Comparison of ENCODE assay signal across 39 mouse cellular contexts in the genomic region with DNA sequence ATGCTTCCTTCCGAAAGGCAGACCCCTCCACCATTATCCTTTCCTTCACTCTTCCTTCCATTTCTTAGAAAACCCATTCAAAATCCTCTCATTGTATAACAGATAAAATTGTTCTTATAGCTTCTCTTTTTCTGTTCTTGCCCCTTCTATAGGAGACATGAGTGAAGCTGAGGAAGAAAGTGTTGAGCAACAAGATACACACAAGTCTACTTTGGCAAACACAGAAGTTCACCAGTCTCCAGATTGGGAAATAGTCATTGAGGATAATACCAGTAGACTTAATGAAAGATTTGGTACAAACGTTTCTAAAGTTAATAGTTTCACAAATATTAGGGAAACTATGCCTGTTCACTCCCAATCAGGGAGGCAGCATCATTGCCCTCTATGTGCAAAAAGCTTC. TPM values are rescaled to one million over a fixed set of nuclear protein-coding genes. Genes with fewer than 3 reads are reported as not detected.
"Had no signal": no experiment of that assay in that cellular context is flagged by ENCODE, and none has a peak within 500 bp of the region (broad histone marks: within the 10 kb centered on the region; RNA-seq: fewer than 3 reads in every experiment).

No protein-coding gene starts in this region.

- H3K4me1 ChIP-seq: heart, embryonic 10.5 days; heart, embryonic 12.5 days; hindbrain, embryonic 10.5 days; hindbrain, embryonic 12.5 days; hindbrain, embryonic 15.5 days; kidney, embryonic 15.5 days; limb, embryonic 13.5 days; limb, embryonic 15.5 days had no signal

- H3K27me3 ChIP-seq: heart, embryonic 12.5 days; hindbrain, embryonic 12.5 days; hindbrain, embryonic 15.5 days; kidney, embryonic 15.5 days; limb, embryonic 13.5 days; limb, embryonic 15.5 days had no signal

- H3K27ac ChIP-seq: heart, embryonic 10.5 days; hindbrain, embryonic 10.5 days; hindbrain, embryonic 12.5 days; hindbrain, embryonic 15.5 days; hindbrain, postnatal 0 days; kidney, embryonic 15.5 days; kidney, postnatal 0 days; limb, embryonic 13.5 days; limb, embryonic 15.5 days had no signal

- DNase-seq: gastrocnemius, postnatal 14 days; gastrocnemius, postnatal 36 days; heart, adult 18-20 months; heart, postnatal 10 days; heart, postnatal 4 days; kidney, adult 11 months; kidney, adult 2 months; kidney, adult 9 months; kidney, postnatal 14 days; kidney, postnatal 36 days; layer of hippocampus, adult 9-11 months; layer of hippocampus, postnatal 36 days; left cerebral cortex, postnatal 4 days had no signal

- H3K4me3 ChIP-seq: heart, embryonic 10.5 days; heart, embryonic 12.5 days; hindbrain, embryonic 10.5 days; hindbrain, embryonic 12.5 days; hindbrain, embryonic 15.5 days; kidney, embryonic 15.5 days; limb, embryonic 13.5 days; limb, embryonic 15.5 days had no signal

- H3K9me3 ChIP-seq: heart, embryonic 10.5 days; heart, embryonic 12.5 days; hindbrain, embryonic 10.5 days; hindbrain, embryonic 12.5 days; hindbrain, embryonic 15.5 days; kidney, embryonic 15.5 days; limb, embryonic 13.5 days; limb, embryonic 15.5 days had no signal

- H3K4me2 ChIP-seq: heart, embryonic 12.5 days; hindbrain, embryonic 12.5 days; hindbrain, embryonic 15.5 days; kidney, embryonic 15.5 days; limb, embryonic 13.5 days; limb, embryonic 15.5 days; liver, embryonic 11.5 days had no signal

- ATAC-seq: hindbrain, postnatal 0 days; intestine, embryonic 16.5 days had no signal

- H3K9ac ChIP-seq: heart, embryonic 12.5 days; hindbrain, embryonic 12.5 days; hindbrain, embryonic 15.5 days; kidney, embryonic 15.5 days; limb, embryonic 13.5 days; limb, embryonic 15.5 days had no signal

RNA-seq across cellular contexts. Expression of gene Olfr986, which starts 30.0 kb away (rescaled TPM):
- total RNA-seq: gastrocnemius, adult 18-20 months; gastrocnemius, adult 8-10 months; gastrocnemius, postnatal 14 days; gastrocnemius, postnatal 36 days; heart, adult 18-20 months; heart, adult 8-10 months; heart, postnatal 25 days; heart, postnatal 4 days; hindbrain, postnatal 0 days; layer of hippocampus, postnatal 36 days; left cerebral cortex, adult 18-20 months; left cerebral cortex, adult 8-10 months; left cerebral cortex, postnatal 10 days; left cerebral cortex, postnatal 25 days; left cerebral cortex, postnatal 4 days had no signal
- polyA plus RNA-seq: gonadal fat pad, adult 2 months; heart, embryonic 10.5 days; heart, embryonic 12.5 days; heart, embryonic 14.5 days; heart, embryonic 16.5 days; hindbrain, embryonic 10.5 days; hindbrain, embryonic 12.5 days; hindbrain, embryonic 15.5 days; hindbrain, postnatal 0 days; intestine, embryonic 14.5 days; intestine, embryonic 16.5 days; kidney, adult 2 months; kidney, embryonic 15.5 days; kidney, postnatal 0 days; large intestine, adult 2 months; limb, embryonic 11.5 days; limb, embryonic 15.5 days; liver, embryonic 11.5 days had no signal
